Mouse (Mus musculus) fat pad, adult 2 months (tissue): ENCODE results near the gene Plekhg1.
A peak's percentile ranks its signal among the peaks of the same experiment; 100 is the strongest.

Experiments
- DNase-seq: peaks from one replicate; pipeline ENCODE4 v3.0.0-alpha.2; 2011; ENCODE audit warnings: low read depth, low spot score; ENCODE audit errors: extremely low read depth

Plekhg1 gene

GRCm38 (mm10) chr10:3943492-3944395 is 203.6 kb downstream of the Plekhg1 start:
- DNase-seq: no peak

GRCm38 (mm10) chr10:3946871-3947270 is 206.7 kb downstream of the Plekhg1 start:
- no peak for DNase-seq

GRCm38 (mm10) chr10:3947346-3947745 is 207.2 kb downstream of the Plekhg1 start:
- no peak for DNase-seq

- DNase-seq: no peak
Measured at GRCm38 (mm10) chr10:3949306-3949705, 209.1 kb downstream of the Plekhg1 start.

GRCm38 (mm10) chr10:3956471-3956870 is 216.3 kb downstream of the Plekhg1 start:
- DNase-seq: no peak

GRCm38 (mm10) chr10:3958591-3958990 is 218.4 kb downstream of the Plekhg1 start:
- no peak for DNase-seq

- no peak for DNase-seq
Measured at GRCm38 (mm10) chr10:3969026-3969425, 228.9 kb downstream of the Plekhg1 start.

GRCm38 (mm10) chr10:3972237-3972636 is 232.1 kb downstream of the Plekhg1 start:
- no peak for DNase-seq

- no peak for DNase-seq
Measured at GRCm38 (mm10) chr10:3972981-3973588, 232.9 kb downstream of the Plekhg1 start, which contains the start of gene Mthfd1l. Mthfd1l (plus strand) TSS chr10:3973118.

- no peak for DNase-seq
Measured at GRCm38 (mm10) chr10:3973589-3974070, 233.5 kb downstream of the Plekhg1 start.

- no peak for DNase-seq
Measured at GRCm38 (mm10) chr10:3974380-3974779, 234.2 kb downstream of the Plekhg1 start.

GRCm38 (mm10) chr10:3975898-3976622 is 235.9 kb downstream of the Plekhg1 start:
- no peak for DNase-seq

GRCm38 (mm10) chr10:3976623-3977010 is 236.5 kb downstream of the Plekhg1 start:
- DNase-seq: no peak

GRCm38 (mm10) chr10:3978326-3978725 is 238.2 kb downstream of the Plekhg1 start:
- no peak for DNase-seq

- peak; percentile 50 for DNase-seq
Measured at GRCm38 (mm10) chr10:3978792-3979488, 238.8 kb downstream of the Plekhg1 start.

GRCm38 (mm10) chr10:3980231-3980630 is 240.1 kb downstream of the Plekhg1 start:
- no peak for DNase-seq

GRCm38 (mm10) chr10:3990295-3990883 is 250.2 kb downstream of the Plekhg1 start:
- no peak for DNase-seq

- no peak for DNase-seq
Measured at GRCm38 (mm10) chr10:3993365-3994102, 253.4 kb downstream of the Plekhg1 start.

- no peak for DNase-seq
Measured at GRCm38 (mm10) chr10:3995277-3995676, 255.1 kb downstream of the Plekhg1 start.
